Mouse (Mus musculus): ENCODE results near the gene Gm20388.

GRCm38 (mm10) chr8:122001339-122002115, 2090.9 kb downstream of the Gm20388 start:
- TF ChIP-seq CTCF (IDR thresholded peaks at IDR 0.05; ENCODE audit: low read depth, low read length) (no peak), POLR2A (IDR thresholded peaks at IDR 0.05; ENCODE audit: insufficient read depth, low read length) (no peak), EP300 (IDR thresholded peaks at IDR 0.05; ENCODE audit: insufficient read depth, low read depth, low read length) (no peak)

All from ES-Bruce4 (cell line).